Mouse (Mus musculus) adrenal gland, adult 2 months (tissue): ENCODE data around the gene Ppfia3. TPM values are rescaled to one million over a fixed set of nuclear protein-coding genes. Genes with fewer than 3 reads are reported as not detected.
"Not testable (repeated sequence)": the region's sequence is repeated elsewhere in the genome, so short reads cannot be mapped to it uniquely, and the experiment has no call there.

Experiments
- DNase-seq: peaks from one replicate; pipeline ENCODE4 v3.0.0; 2021
- long read RNA-seq: library from polyadenylated mRNA; stranded (forward); transcript quantifications from one replicate; pipeline ENCODE4 v2.0.0, GENCODE M21; 2021
- polyA plus RNA-seq: library from polyadenylated mRNA; depleted of rRNA; stranded (reverse); fragments of >200 nt; gene quantifications from 2 replicates; pipeline ENCODE4 v1.2.3, GENCODE M21; 2012; rRNA removed
- total RNA-seq, 2 experiments: library from RNA; stranded (reverse); gene quantifications; 2 replicates each; pipeline ENCODE4 v1.2.3; 2021

The Ppfia3 gene
- 1 to 10 TPM; 1.1 to 2.8 TPM for total RNA-seq
- polyA plus RNA-seq = 4.3 and 4.7 TPM in 2 replicates
- long read RNA-seq, partial matches to known transcripts = 1 of 1 reads
- long read RNA-seq, other reads (novel, unspliced or antisense) = 0 of 1 reads

- DNase-seq = no peak
Observed at GRCm38 (mm10) chr7:45366652-45367019, at the start of gene Ppfia3. Gene Ppfia3 (minus strand): TSS chr7:45367019.

- DNase-seq = no peak
Observed at GRCm38 (mm10) chr7:45415636-45416035, 48.8 kb upstream of the Ppfia3 start.

GRCm38 (mm10) chr7:45414740-45415224 lies 48.0 kb upstream of the Ppfia3 start:
- no peak for DNase-seq

- no peak for DNase-seq
Observed at GRCm38 (mm10) chr7:45413864-45414739, 47.3 kb upstream of the Ppfia3 start.

GRCm38 (mm10) chr7:45413113-45413863 lies 46.5 kb upstream of the Ppfia3 start, which contains the start of gene Ntf5:
Gene Ntf5 (plus strand): TSS chr7:45413695.
- peak; percentile 32 for DNase-seq

GRCm38 (mm10) chr7:45412421-45412820 lies 45.6 kb upstream of the Ppfia3 start:
- DNase-seq = no peak

GRCm38 (mm10) chr7:45409497-45410163 lies 42.8 kb upstream of the Ppfia3 start:
- no peak for DNase-seq

- DNase-seq = no peak
Observed at GRCm38 (mm10) chr7:45408949-45409348, 42.1 kb upstream of the Ppfia3 start.

GRCm38 (mm10) chr7:45408351-45408750 lies 41.5 kb upstream of the Ppfia3 start:
- DNase-seq = no peak

GRCm38 (mm10) chr7:45407836-45408235 lies 41.0 kb upstream of the Ppfia3 start:
- no peak for DNase-seq

- peak; percentile 45 for DNase-seq
Observed at GRCm38 (mm10) chr7:45406157-45407156, 39.6 kb upstream of the Ppfia3 start.

GRCm38 (mm10) chr7:45405091-45406075 lies 38.6 kb upstream of the Ppfia3 start, which contains the start of gene Kcna7:
Gene Kcna7 (plus strand): TSS chr7:45405653.
- peak; percentile 83 for DNase-seq

- DNase-seq = peak; percentile 60
Observed at GRCm38 (mm10) chr7:45403532-45404261, 36.9 kb upstream of the Ppfia3 start.

GRCm38 (mm10) chr7:45401521-45402085 lies 34.8 kb upstream of the Ppfia3 start:
- no peak for DNase-seq

GRCm38 (mm10) chr7:45396787-45397186 lies 30.0 kb upstream of the Ppfia3 start:
- DNase-seq = no peak

GRCm38 (mm10) chr7:45396337-45396775 lies 29.5 kb upstream of the Ppfia3 start:
- DNase-seq = not testable (repeated sequence)

GRCm38 (mm10) chr7:45395578-45396336 lies 28.9 kb upstream of the Ppfia3 start, which contains the start of gene Snrnp70:
Gene Snrnp70 (minus strand): TSS chr7:45395742.
- peak; percentile 100 for DNase-seq
